Mouse (Mus musculus): ENCODE data around the gene Lrrc20. TPM values are rescaled to one million over a fixed set of nuclear protein-coding genes. Genes with fewer than 3 reads are reported as not detected.

Gene Lrrc20
- polyA plus RNA-seq, 1 experiment from 2014 or later, result 7.5 TPM

DNA sequence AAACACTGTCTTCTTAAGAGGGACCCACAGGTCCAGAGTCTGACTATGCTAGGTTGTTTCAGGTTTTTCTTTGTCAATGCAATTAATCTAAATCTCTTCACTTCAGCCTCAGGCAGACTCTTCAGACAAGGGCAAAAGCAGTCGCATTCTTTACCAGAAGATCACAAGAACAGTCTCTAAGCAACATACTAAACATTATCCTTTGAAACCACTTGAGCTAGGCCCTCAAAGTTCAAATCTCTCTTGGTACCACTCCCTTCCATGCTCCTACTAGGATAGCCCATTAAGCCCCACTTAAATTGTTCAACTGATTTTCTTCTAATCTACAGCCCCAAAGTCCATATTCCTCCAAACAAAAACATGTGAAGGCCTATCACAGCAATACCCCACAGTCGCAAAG is 83.0 kb downstream of the Lrrc20 start:
- no peaks in the 10 kb centered on the region for H3K27me3 ChIP-seq (replicated peaks; ENCODE audit: control insufficient read depth, insufficient read depth, low read length)
- peaks cover 4% of the 10 kb centered on the region; the same call in 1 of the 2 replicates for H3K9me3 ChIP-seq (ENCODE audit: control insufficient read depth, low read length)
- no peak overlapping the region for H3K27ac ChIP-seq (ENCODE audit: low read depth)
- no peak overlapping the region for H3K4me3 ChIP-seq (ENCODE audit: low read depth, low read length)
- no peaks in the 10 kb centered on the region for H3K4me1 ChIP-seq (replicated peaks; ENCODE audit: control insufficient read depth, insufficient read depth, low read length)
- H3K36me3 ChIP-seq (ENCODE audit: control insufficient read depth, insufficient read depth, low read length), result no peaks in the 10 kb centered on the region
- 82% methylated on average over 2 of the region's 2 CpGs for WGBS
- no peak overlapping the region for H3K9ac ChIP-seq (ENCODE audit: low read length)
- ATAC-seq (replicated peaks; ENCODE audit: low FRiP score, low TSS enrichment, low read depth) (no peak), DNase-seq (ENCODE audit: low spot score) (no peak)
- H3K4me2 ChIP-seq (ENCODE audit: low read length), result no peak overlapping the region

- no peak for ATAC-seq (replicated peaks; ENCODE audit: low FRiP score, low TSS enrichment, low read depth)
- no peak overlapping the region for H3K27ac ChIP-seq (ENCODE audit: low read depth)
- no peak overlapping the region for H3K9ac ChIP-seq (ENCODE audit: low read length)
- H3K4me1 ChIP-seq (replicated peaks; ENCODE audit: control insufficient read depth, insufficient read depth, low read length), result no peaks in the 10 kb centered on the region
- H3K4me3 ChIP-seq (ENCODE audit: low read depth, low read length), result no peak overlapping the region
- H3K4me2 ChIP-seq (ENCODE audit: low read length), result no peak overlapping the region
- no peak for DNase-seq (ENCODE audit: low spot score)
- peaks cover 4% of the 10 kb centered on the region; the same call in 1 of the 2 replicates for H3K9me3 ChIP-seq (ENCODE audit: control insufficient read depth, low read length)
- no peaks in the 10 kb centered on the region for H3K36me3 ChIP-seq (ENCODE audit: control insufficient read depth, insufficient read depth, low read length)
- no peaks in the 10 kb centered on the region for H3K27me3 ChIP-seq (replicated peaks; ENCODE audit: control insufficient read depth, insufficient read depth, low read length)
Observed at GRCm38 (mm10) chr10:61559544-61559943, 83.9 kb downstream of the Lrrc20 start.

- no peak overlapping the region for H3K9ac ChIP-seq (ENCODE audit: low read length)
Observed at GRCm38 (mm10) chr10:61563550-61563949, 87.9 kb downstream of the Lrrc20 start.

DNA sequence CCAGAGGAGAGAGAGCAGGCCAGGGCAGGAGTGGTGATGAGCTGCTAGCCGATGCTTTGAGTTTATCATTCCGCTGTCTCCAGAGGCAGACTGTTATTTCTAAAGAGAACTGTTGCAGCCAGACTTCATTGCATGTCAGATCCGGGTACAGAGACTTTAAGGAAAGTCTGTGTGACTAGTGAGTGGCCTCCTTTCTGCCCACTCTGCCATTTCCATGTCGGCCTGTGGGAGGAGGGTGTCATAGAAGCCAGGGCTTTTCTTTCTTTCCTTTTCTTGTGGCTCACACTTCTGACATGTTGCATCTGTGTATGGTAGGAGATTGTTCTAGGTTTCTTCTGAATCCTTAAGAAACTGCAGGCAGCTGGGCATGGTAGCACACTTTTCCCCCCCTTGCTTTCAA is 88.8 kb downstream of the Lrrc20 start:
- Histone ChIP-seq H3K9ac (ENCODE audit: low read length) (no peak overlapping the region), H3K4me1 (replicated peaks; ENCODE audit: control insufficient read depth, insufficient read depth, low read length) (no peaks in the 10 kb centered on the region), H3K4me3 (ENCODE audit: low read depth, low read length) (no peak overlapping the region), H3K9me3 (ENCODE audit: control insufficient read depth, low read length) (peaks cover 4% of the 10 kb centered on the region; the same call in 1 of the 2 replicates), H3K27ac (ENCODE audit: low read depth) (no peak overlapping the region), H3K27me3 (replicated peaks; ENCODE audit: control insufficient read depth, insufficient read depth, low read length) (no peaks in the 10 kb centered on the region), H3K36me3 (ENCODE audit: control insufficient read depth, insufficient read depth, low read length) (no peaks in the 10 kb centered on the region), H3K4me2 (ENCODE audit: low read length) (no peak overlapping the region)
- ATAC-seq (replicated peaks; ENCODE audit: low FRiP score, low TSS enrichment, low read depth) (no peak), DNase-seq (ENCODE audit: low spot score) (no peak)
- WGBS, result 64% methylated on average over 4 of the region's 4 CpGs

More at GRCm38 (mm10) chr10:61563550-61563949, 87.9 kb downstream of the Lrrc20 start:
- no peaks in the 10 kb centered on the region for H3K36me3 ChIP-seq (ENCODE audit: control insufficient read depth, insufficient read depth, low read length)
- ATAC-seq (replicated peaks; ENCODE audit: low FRiP score, low TSS enrichment, low read depth) (no peak), DNase-seq (ENCODE audit: low spot score) (no peak)
- no peaks in the 10 kb centered on the region for H3K4me1 ChIP-seq (replicated peaks; ENCODE audit: control insufficient read depth, insufficient read depth, low read length)
- no peak overlapping the region for H3K27ac ChIP-seq (ENCODE audit: low read depth)
- H3K4me2 ChIP-seq (ENCODE audit: low read length), result no peak overlapping the region
- WGBS, result 80% methylated on average over 9 of the region's 9 CpGs
- no peaks in the 10 kb centered on the region for H3K27me3 ChIP-seq (replicated peaks; ENCODE audit: control insufficient read depth, insufficient read depth, low read length)
- no peak overlapping the region for H3K4me3 ChIP-seq (ENCODE audit: low read depth, low read length)
- H3K9me3 ChIP-seq (ENCODE audit: control insufficient read depth, low read length), result peaks cover 4% of the 10 kb centered on the region; the same call in 1 of the 2 replicates

DNA sequence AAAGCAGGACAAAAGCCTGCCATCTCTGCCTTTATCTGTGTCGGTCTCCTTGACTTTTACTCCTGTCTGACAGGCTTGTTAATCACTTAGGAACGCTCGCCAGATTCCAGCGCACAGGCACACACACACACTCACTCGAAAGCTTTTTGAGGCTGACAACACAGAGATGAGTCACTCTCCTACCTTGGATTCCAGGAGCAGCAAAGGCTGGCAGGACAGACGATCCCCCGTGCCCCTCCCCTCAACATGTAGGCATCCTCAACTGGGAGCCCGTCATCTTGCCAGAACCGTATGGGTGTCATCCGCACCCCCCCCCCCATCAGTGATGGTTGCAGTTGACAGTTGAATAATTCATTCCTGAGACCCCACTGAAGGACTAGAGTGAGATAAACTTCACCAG is 94.6 kb downstream of the Lrrc20 start:
- WGBS, result 20% methylated on average over 10 of the region's 10 CpGs
- H3K27ac ChIP-seq (ENCODE audit: low read depth), result no peak overlapping the region
- no peak overlapping the region for H3K4me2 ChIP-seq (ENCODE audit: low read length)
- DNase-seq (ENCODE audit: low spot score) (no peak), ATAC-seq (replicated peaks; ENCODE audit: low FRiP score, low TSS enrichment, low read depth) (no peak)
- H3K27me3 ChIP-seq (replicated peaks; ENCODE audit: control insufficient read depth, insufficient read depth, low read length), result no peaks in the 10 kb centered on the region
- H3K4me1 ChIP-seq (replicated peaks; ENCODE audit: control insufficient read depth, insufficient read depth, low read length), result peaks cover 9% of the 10 kb centered on the region
- H3K9me3 ChIP-seq (ENCODE audit: control insufficient read depth, low read length), result no peaks in the 10 kb centered on the region
- H3K36me3 ChIP-seq (ENCODE audit: control insufficient read depth, insufficient read depth, low read length), result no peaks in the 10 kb centered on the region
- H3K4me3 ChIP-seq (ENCODE audit: low read depth, low read length), result no peak overlapping the region
- H3K9ac ChIP-seq (ENCODE audit: low read length), result no peak overlapping the region

GRCm38 (mm10) chr10:61572126-61572525 is 96.5 kb downstream of the Lrrc20 start:
- Histone ChIP-seq H3K4me2 (ENCODE audit: low read length) (no peak overlapping the region), H3K36me3 (ENCODE audit: control insufficient read depth, insufficient read depth, low read length) (no peaks in the 10 kb centered on the region), H3K4me3 (ENCODE audit: low read depth, low read length) (no peak overlapping the region), H3K9ac (ENCODE audit: low read length) (no peak overlapping the region), H3K9me3 (ENCODE audit: control insufficient read depth, low read length) (no peaks in the 10 kb centered on the region), H3K27ac (ENCODE audit: low read depth) (no peak overlapping the region), H3K27me3 (replicated peaks; ENCODE audit: control insufficient read depth, insufficient read depth, low read length) (no peaks in the 10 kb centered on the region), H3K4me1 (replicated peaks; ENCODE audit: control insufficient read depth, insufficient read depth, low read length) (peaks cover 9% of the 10 kb centered on the region)
- 56% methylated on average over 5 of the region's 5 CpGs for WGBS
- DNase-seq (ENCODE audit: low spot score) (no peak), ATAC-seq (replicated peaks; ENCODE audit: low FRiP score, low TSS enrichment, low read depth) (no peak)

GRCm38 (mm10) chr10:61576120-61576767 is 100.6 kb downstream of the Lrrc20 start:
- H3K9me3 ChIP-seq (ENCODE audit: control insufficient read depth, low read length), result no peaks in the 10 kb centered on the region
- no peaks in the 10 kb centered on the region for H3K27me3 ChIP-seq (replicated peaks; ENCODE audit: control insufficient read depth, insufficient read depth, low read length)
- H3K27ac ChIP-seq (ENCODE audit: low read depth), result no peak overlapping the region
- DNase-seq (ENCODE audit: low spot score) (no peak), ATAC-seq (replicated peaks; ENCODE audit: low FRiP score, low TSS enrichment, low read depth) (no peak)
- no peaks in the 10 kb centered on the region; the same call in 1 of the 2 replicates for H3K4me1 ChIP-seq (replicated peaks; ENCODE audit: control insufficient read depth, insufficient read depth, low read length)
- no peak overlapping the region for H3K4me3 ChIP-seq (ENCODE audit: low read depth, low read length)
- peaks cover 9% of the 10 kb centered on the region; the same call in 1 of the 2 replicates for H3K36me3 ChIP-seq (ENCODE audit: control insufficient read depth, insufficient read depth, low read length)
- H3K9ac ChIP-seq (ENCODE audit: low read length), result no peak overlapping the region
- 59% methylated on average over 13 of the region's 13 CpGs for WGBS
- no peak overlapping the region for H3K4me2 ChIP-seq (ENCODE audit: low read length)

DNA sequence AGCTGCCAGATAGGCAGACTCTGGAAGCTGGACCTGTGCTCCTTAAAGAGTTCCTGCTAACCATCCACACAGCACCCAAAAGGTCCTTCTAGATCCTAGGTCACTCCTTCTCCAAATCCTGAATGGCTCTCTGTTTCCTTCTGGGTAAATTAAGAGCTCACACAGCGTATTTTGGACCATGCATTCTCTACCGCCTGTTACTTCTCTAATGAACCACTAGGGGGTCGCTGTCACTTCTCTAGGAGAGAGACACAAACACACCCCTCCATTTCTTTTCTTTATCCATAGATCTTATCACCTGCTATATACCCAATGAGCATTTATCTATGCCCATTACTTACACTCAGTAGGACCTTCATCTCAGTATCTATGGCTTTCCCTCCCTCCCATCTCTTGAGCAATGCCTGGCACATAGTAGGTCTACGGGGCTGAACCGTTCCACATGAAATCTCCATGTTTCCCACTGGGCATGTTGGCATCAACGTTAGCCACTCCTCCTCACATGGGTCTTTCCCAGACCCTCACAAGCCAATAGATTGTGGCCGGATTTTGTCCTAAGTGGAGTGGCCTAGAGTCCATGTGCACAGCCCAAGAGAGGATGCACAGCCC is 111.7 kb downstream of the Lrrc20 start:
- Histone ChIP-seq H3K27ac (ENCODE audit: low read depth) (no peak overlapping the region), H3K27me3 (replicated peaks; ENCODE audit: control insufficient read depth, insufficient read depth, low read length) (no peaks in the 10 kb centered on the region), H3K36me3 (ENCODE audit: control insufficient read depth, insufficient read depth, low read length) (no peaks in the 10 kb centered on the region), H3K9me3 (ENCODE audit: control insufficient read depth, low read length) (no peaks in the 10 kb centered on the region), H3K4me3 (ENCODE audit: low read depth, low read length) (no peak overlapping the region), H3K4me2 (ENCODE audit: low read length) (no peak overlapping the region), H3K9ac (ENCODE audit: low read length) (no peak overlapping the region), H3K4me1 (replicated peaks; ENCODE audit: control insufficient read depth, insufficient read depth, low read length) (no peaks in the 10 kb centered on the region)
- WGBS, result 81% methylated on average over 7 of the region's 7 CpGs
- no peak for DNase-seq (ENCODE audit: low spot score)
- ATAC-seq (replicated peaks; ENCODE audit: low FRiP score, low TSS enrichment, low read depth), result no peak

GRCm38 (mm10) chr10:61597991-61598390 is 122.4 kb downstream of the Lrrc20 start:
- no peak overlapping the region for H3K9ac ChIP-seq (ENCODE audit: low read length)
- ATAC-seq (replicated peaks; ENCODE audit: low FRiP score, low TSS enrichment, low read depth) (no peak), DNase-seq (ENCODE audit: low spot score) (no peak)
- H3K27me3 ChIP-seq (replicated peaks; ENCODE audit: control insufficient read depth, insufficient read depth, low read length), result peaks cover 26% of the 10 kb centered on the region
- no peak overlapping the region for H3K4me2 ChIP-seq (ENCODE audit: low read length)
- no peaks in the 10 kb centered on the region for H3K4me1 ChIP-seq (replicated peaks; ENCODE audit: control insufficient read depth, insufficient read depth, low read length)
- H3K27ac ChIP-seq (ENCODE audit: low read depth), result no peak overlapping the region
- H3K9me3 ChIP-seq (ENCODE audit: control insufficient read depth, low read length), result no peaks in the 10 kb centered on the region
- H3K36me3 ChIP-seq (ENCODE audit: control insufficient read depth, insufficient read depth, low read length), result no peaks in the 10 kb centered on the region
- 64% methylated on average over 7 of the region's 7 CpGs for WGBS
- H3K4me3 ChIP-seq (ENCODE audit: low read depth, low read length), result no peak overlapping the region

All from intestine, embryonic 14.5 days (tissue).